ENCODE assay signal across 19 mouse cellular contexts in the genomic region with DNA sequence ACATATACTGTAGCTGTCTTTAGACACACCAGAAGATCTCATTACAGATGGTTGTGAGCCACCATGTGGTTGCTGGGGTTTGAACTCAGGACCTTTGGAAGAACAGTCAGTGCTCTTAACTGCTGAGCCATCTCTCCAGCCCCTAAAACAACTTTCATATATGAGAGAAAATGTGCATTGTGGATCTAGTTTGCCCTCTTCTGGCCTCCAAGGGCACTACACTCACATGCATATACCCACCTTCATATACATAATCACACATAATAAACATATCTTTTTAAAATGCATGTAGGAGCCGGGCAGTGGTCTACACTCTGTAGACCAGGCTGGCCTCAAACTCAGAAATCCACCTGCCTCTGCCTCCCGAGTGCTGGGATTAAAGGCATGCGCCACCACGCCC. TPM values are rescaled to one million over a fixed set of nuclear protein-coding genes. Genes with fewer than 3 reads are reported as not detected.
DNase-seq lines count a peak whose midpoint lies in the region; ATAC-seq and TF ChIP-seq lines count a peak whose summit lies in the region.
"Not testable (repeated sequence)": the region's sequence is repeated elsewhere in the genome, so short reads cannot be mapped to it uniquely, and the experiment has no call there.
"Had no signal": no experiment of that assay in that cellular context is flagged by ENCODE, and none has a peak within 500 bp of the region (broad histone marks: within the 10 kb centered on the region; RNA-seq: fewer than 3 reads in every experiment).

No protein-coding gene starts in this region.

- TF ChIP-seq EP300 in MEL (IDR thresholded peaks at IDR 0.05; ENCODE audit: low read depth in 1 of 2, low read length in 2 of 2), result not testable (repeated sequence)

- peak in 2 of 3 experiments; percentile 12 to 40; a peak in 2 of 6 replicates for TF ChIP-seq CTCF in MEL (IDR thresholded peaks at IDR 0.05 in 2 of 3, conservative IDR thresholded peaks at IDR 0.05 in 1 of 3; ENCODE audit: control insufficient read depth in 1 of 3, insufficient read depth in 1 of 3, low read depth in 2 of 3, low read length in 3 of 3, poor library complexity in 1 of 3, severe bottlenecking in 1 of 3)
- peak; percentile 7; the same call in 1 of the 2 replicates for TF ChIP-seq CTCF in gastrocnemius, adult 2 months (IDR thresholded peaks at IDR 0.05)
- peak; percentile 43 for TF ChIP-seq CTCF in intestine, postnatal 0 days (IDR thresholded peaks at IDR 0.05; ENCODE audit: low read depth)
- TF ChIP-seq CTCF in liver, adult 2 months (IDR thresholded peaks at IDR 0.05; ENCODE audit: low read depth, low read length), result 0 out of 2 replicates have a peak, but pooled peaks have one; percentile 14
- TF ChIP-seq CTCF in lung, embryonic 14.5 days (IDR thresholded peaks at IDR 0.05; ENCODE audit: low read depth), result peak; percentile 36; the same call in 1 of the 2 replicates

- peak; percentile 32 for TF ChIP-seq RAD21 in MEL (IDR thresholded peaks at IDR 0.05; ENCODE audit: low read depth, low read length)

- not testable (repeated sequence) for H3K9ac ChIP-seq in MEL (ENCODE audit: control insufficient read depth, low read depth, low read length, poor library complexity, severe bottlenecking); intestine, postnatal 0 days (ENCODE audit: low read depth, low read length); liver, adult 2 months (ENCODE audit: low read depth, low read length); lung, embryonic 14.5 days

- not testable (repeated sequence) for H3K27ac ChIP-seq in MEL (ENCODE audit: control insufficient read depth, low read depth, low read length); gastrocnemius, adult 2 months; intestine, postnatal 0 days (ENCODE audit: low read depth, low read length); liver, adult 2 months (replicated peaks; ENCODE audit: insufficient read depth, low read depth, low read length); lung, embryonic 14.5 days (ENCODE audit: low read depth)

- not testable (repeated sequence) for H3K27me3 ChIP-seq in MEL (ENCODE audit: control insufficient read depth in 1 of 2, insufficient read depth in 2 of 2, low read length in 2 of 2); intestine, postnatal 0 days (replicated peaks; ENCODE audit: control insufficient read depth, insufficient read depth, low read length); liver, adult 2 months (ENCODE audit: control insufficient read depth, insufficient read depth, low read length); lung, embryonic 14.5 days (ENCODE audit: insufficient read depth, low read length); splenic B cell, adult 2 months (ENCODE audit: control insufficient read depth, insufficient read depth, low read length, poor library complexity, severe bottlenecking)

- H3K9me3 ChIP-seq in MEL (replicated peaks; ENCODE audit: insufficient read depth, low read length); intestine, postnatal 0 days (ENCODE audit: control insufficient read depth); lung, embryonic 14.5 days (ENCODE audit: low read depth, low read length): not testable (repeated sequence)

- H3K4me1 ChIP-seq in MEL (ENCODE audit: control insufficient read depth in 1 of 2, insufficient read depth in 2 of 2, low read length in 2 of 2); intestine, postnatal 0 days (replicated peaks; ENCODE audit: control insufficient read depth, insufficient read depth, low read length); liver, adult 2 months (ENCODE audit: control insufficient read depth, insufficient read depth, low read length); lung, embryonic 14.5 days (ENCODE audit: insufficient read depth): not testable (repeated sequence)

- intact Hi-C loops in gastrocnemius, adult 2 months (cut with DNase I), result not testable (repeated sequence)

- peak; percentile 13 for DNase-seq in 3T3-L1 (ENCODE audit: low read depth, low spot score)
- peak; percentile 10 for DNase-seq in CD4-positive, CD25-positive, alpha-beta regulatory T cell, adult 2 months (ENCODE audit: low read depth, low spot score)
- DNase-seq in MEL (ENCODE audit: low read depth, low spot score), result peak; percentile 39
- not testable (repeated sequence) for DNase-seq in gastrocnemius, adult 2 months; liver, adult 2 months (ENCODE audit: extremely low read depth, low read depth, low spot score); lung, embryonic 14.5 days
- DNase-seq in splenic B cell, adult 2 months (ENCODE audit: low read depth, low spot score), result peak; percentile 16

- not testable (repeated sequence) for ATAC-seq in intestine, postnatal 0 days; lung, embryonic 14.5 days (ENCODE audit: insufficient read depth)

- H3K79me2 ChIP-seq in MEL (ENCODE audit: control insufficient read depth, insufficient read depth, low read length, poor library complexity); liver, adult 2 months (ENCODE audit: control insufficient read depth, insufficient read depth, low read length): not testable (repeated sequence)

- WGBS in intestine, postnatal 0 days, result 97% methylated on average over 4 of the region's 4 CpGs
- WGBS in liver, adult 2 months, result 99% methylated on average over 4 of the region's 4 CpGs
- WGBS in lung, embryonic 14.5 days, result 97% methylated on average over 4 of the region's 4 CpGs

- not testable (repeated sequence) for H3K36me3 ChIP-seq in MEL (ENCODE audit: control insufficient read depth in 1 of 2, insufficient read depth in 2 of 2, low read length in 2 of 2); splenic B cell, adult 2 months (ENCODE audit: control insufficient read depth, insufficient read depth, low read length, poor library complexity, severe bottlenecking)
- peaks cover 24% of the 10 kb centered on the region for H3K36me3 ChIP-seq in intestine, postnatal 0 days (ENCODE audit: control insufficient read depth, insufficient read depth)
- H3K36me3 ChIP-seq in liver, adult 2 months (ENCODE audit: control insufficient read depth, insufficient read depth, low read length), result peaks cover 11% of the 10 kb centered on the region
- peaks cover 26% of the 10 kb centered on the region for H3K36me3 ChIP-seq in lung, embryonic 14.5 days (ENCODE audit: insufficient read depth)

- TF ChIP-seq POLR2A in MEL (IDR thresholded peaks at IDR 0.05; ENCODE audit: control insufficient read depth in 1 of 2, insufficient read depth in 1 of 2, low read depth in 1 of 2, low read length in 2 of 2, poor library complexity in 1 of 2); liver, adult 2 months (IDR thresholded peaks at IDR 0.05; ENCODE audit: extremely low read depth, insufficient read depth, low read length): not testable (repeated sequence)

- not testable (repeated sequence) for H3K4me2 ChIP-seq in intestine, postnatal 0 days (replicated peaks; ENCODE audit: low read depth); lung, embryonic 14.5 days

- not testable (repeated sequence) for H3K4me3 ChIP-seq in MEL (ENCODE audit: control insufficient read depth in 1 of 2, insufficient read depth in 1 of 2, low read depth in 2 of 2, low read length in 2 of 2); gastrocnemius, adult 2 months; intestine, postnatal 0 days (ENCODE audit: low read depth, low read length); liver, adult 2 months (ENCODE audit: insufficient read depth, low read depth, low read length); lung, embryonic 14.5 days (ENCODE audit: low read depth, low read length)

TF ChIP-seq in MEL, 35 proteins besides CTCF, POLR2A, EP300 and RAD21:
- TF ChIP-seq ZC3H11A (IDR thresholded peaks at IDR 0.05; ENCODE audit: low read depth, low read length) (peak; percentile 16; the same call in 1 of the 2 replicates), SMC3 (IDR thresholded peaks at IDR 0.05; ENCODE audit: low read depth, low read length) (peak; percentile 36)

RNA-seq across cellular contexts. Expression of a gene that starts 16.3 kb away (rescaled TPM):
- 0.08 TPM in 1 of 2 replicates, not detected in the other for total RNA-seq in MEL (2012; rRNA removed)
- under 1 TPM in 1 of 2 experiments, not detected in 1; 0.38 TPM for polyA plus RNA-seq in MEL (2012; ENCODE audit: insufficient read depth in 1 of 2, insufficient read length in 2 of 2, low read depth in 1 of 2, low replicate concordance in 2 of 2, missing spikeins in 1 of 2)
- not detected for total RNA-seq in gastrocnemius, adult 2 months (2021)
- polyA plus RNA-seq in intestine, postnatal 0 days (2015; fragmentation: Nextera tagmentation; extraction: Ambion mirVana), result 0.12 and 0.20 TPM in 2 replicates
- not detected in 2 replicates for total RNA-seq in liver, adult 2 months (2014; rRNA removed)
- polyA plus RNA-seq in liver, adult 2 months (2012; rRNA removed), result not detected in 2 replicates
- polyA plus RNA-seq in lung, embryonic 14.5 days (2014; fragmentation: Nextera tagmentation; extraction: Ambion mirVana), result 0.05 TPM in 1 of 2 replicates, not detected in the other
- total RNA-seq: adrenal gland, postnatal 10 days; CH12.LX; gastrocnemius, postnatal 10 days; gastrocnemius, postnatal 36 days; heart, postnatal 25 days had no signal
- polyA plus RNA-seq: embryonic facial prominence, embryonic 11.5 days; forebrain, embryonic 11.5 days; forebrain, embryonic 14.5 days; heart, embryonic 14.5 days; hindbrain, embryonic 12.5 days; Patski had no signal

RNA-seq across cellular contexts. Expression of a gene that starts 41.1 kb away (rescaled TPM):
- 1.7 and 2.5 TPM in 2 replicates for total RNA-seq in MEL (2012; rRNA removed)
- 10 to 100 TPM in 1 of 2 experiments, not detected in 1; 23.7 TPM for polyA plus RNA-seq in MEL (2012; ENCODE audit: insufficient read depth in 1 of 2, insufficient read length in 2 of 2, low read depth in 1 of 2, low replicate concordance in 2 of 2, missing spikeins in 1 of 2)
- total RNA-seq in gastrocnemius, adult 2 months (2021), result 10 to 100 TPM; 15.5 to 16.2 TPM
- polyA plus RNA-seq in intestine, postnatal 0 days (2015; fragmentation: Nextera tagmentation; extraction: Ambion mirVana), result 42.9 and 44.4 TPM in 2 replicates
- total RNA-seq in liver, adult 2 months (2014; rRNA removed), result 4.4 and 8.9 TPM in 2 replicates
- 14.5 and 18.9 TPM in 2 replicates for polyA plus RNA-seq in liver, adult 2 months (2012; rRNA removed)
- polyA plus RNA-seq in lung, embryonic 14.5 days (2014; fragmentation: Nextera tagmentation; extraction: Ambion mirVana), result 10.0 and 12.5 TPM in 2 replicates
